Comparison of ENCODE assay signal across 11 mouse cellular contexts in genomic region chr2:9896097-9896770, GRCm38 (mm10). TPM values are rescaled to one million over a fixed set of nuclear protein-coding genes. Genes with fewer than 3 reads are reported as not detected.
A peak's percentile ranks its signal among the peaks of the same experiment; 100 is the strongest.
DNase-seq lines count a peak whose midpoint lies in the region; ATAC-seq lines count a peak whose summit lies in the region.
"Had no signal": no experiment of that assay in that cellular context is flagged by ENCODE, and none has a peak within 500 bp of the region (broad histone marks: within the 10 kb centered on the region; RNA-seq: fewer than 3 reads in every experiment).

No protein-coding gene starts in this region.

- no peak for DNase-seq in kidney, postnatal 36 days
- DNase-seq in embryonic facial prominence, embryonic 10.5 days (ENCODE audit: low spot score): peak; percentile 58
- peak; percentile 55 for DNase-seq in limb, embryonic 10.5 days (ENCODE audit: low spot score)
- DNase-seq in layer of hippocampus, postnatal 10 days (ENCODE audit: low spot score in 2 of 2): no peak
- no peak for DNase-seq in kidney, postnatal 25 days
- no peak for DNase-seq in gastrocnemius, adult 18-20 months (ENCODE audit: low spot score)
- DNase-seq: cerebellum, adult 11-12 months; gastrocnemius, postnatal 14 days had no signal

- ATAC-seq in kidney, embryonic 14.5 days (ENCODE audit: low FRiP score, low TSS enrichment): peak; percentile 26; the same call in 1 of the 2 replicates
- ATAC-seq in neural tube, embryonic 12.5 days (ENCODE audit: low FRiP score, low read depth): 0 out of 2 replicates have a peak, but pooled peaks have one; percentile 29

- peak overlapping the region; percentile 36 for H3K4me2 ChIP-seq in kidney, embryonic 14.5 days (replicated peaks; ENCODE audit: low read depth, low read length)
- peak overlapping the region; percentile 40; the same call in 1 of the 2 replicates for H3K4me2 ChIP-seq in neural tube, embryonic 12.5 days (replicated peaks)
- H3K4me2 ChIP-seq: liver, embryonic 15.5 days had no signal

- no peak overlapping the region for H3K9ac ChIP-seq in kidney, embryonic 14.5 days (ENCODE audit: low read depth, low read length)
- no peak overlapping the region for H3K9ac ChIP-seq in neural tube, embryonic 12.5 days
- H3K9ac ChIP-seq: liver, embryonic 15.5 days had no signal

- peaks cover 8% of the 10 kb centered on the region; the same call in 1 of the 2 replicates for H3K4me1 ChIP-seq in kidney, embryonic 14.5 days (ENCODE audit: control insufficient read depth, insufficient read depth, low read length)
- peaks cover 27% of the 10 kb centered on the region for H3K4me1 ChIP-seq in embryonic facial prominence, embryonic 10.5 days
- peaks cover 13% of the 10 kb centered on the region; the same call in 1 of the 2 replicates for H3K4me1 ChIP-seq in limb, embryonic 10.5 days
- H3K4me1 ChIP-seq in neural tube, embryonic 12.5 days: peaks cover 3% of the 10 kb centered on the region; the same call in 1 of the 2 replicates

- no peaks in the 10 kb centered on the region for H3K36me3 ChIP-seq in kidney, embryonic 14.5 days (ENCODE audit: control insufficient read depth, insufficient read depth, low read length)
- H3K36me3 ChIP-seq in embryonic facial prominence, embryonic 10.5 days (replicated peaks): no peaks in the 10 kb centered on the region
- no peaks in the 10 kb centered on the region for H3K36me3 ChIP-seq in limb, embryonic 10.5 days
- no peaks in the 10 kb centered on the region for H3K36me3 ChIP-seq in neural tube, embryonic 12.5 days
- H3K36me3 ChIP-seq: liver, embryonic 15.5 days had no signal

- H3K27me3 ChIP-seq in kidney, embryonic 14.5 days (ENCODE audit: control insufficient read depth, insufficient read depth, low read length): peaks cover 77% of the 10 kb centered on the region
- H3K27me3 ChIP-seq in embryonic facial prominence, embryonic 10.5 days (replicated peaks; ENCODE audit: low read depth, poor library complexity, severe bottlenecking): peaks cover 93% of the 10 kb centered on the region
- H3K27me3 ChIP-seq in limb, embryonic 10.5 days (ENCODE audit: low read depth, poor library complexity, severe bottlenecking): peaks cover 88% of the 10 kb centered on the region
- peaks cover 81% of the 10 kb centered on the region for H3K27me3 ChIP-seq in neural tube, embryonic 12.5 days (replicated peaks)

- no peaks in the 10 kb centered on the region for H3K9me3 ChIP-seq in kidney, embryonic 14.5 days (ENCODE audit: control insufficient read depth, low read length)
- H3K9me3 ChIP-seq in embryonic facial prominence, embryonic 10.5 days: no peaks in the 10 kb centered on the region
- no peaks in the 10 kb centered on the region for H3K9me3 ChIP-seq in limb, embryonic 10.5 days (replicated peaks)
- no peaks in the 10 kb centered on the region for H3K9me3 ChIP-seq in neural tube, embryonic 12.5 days
- H3K9me3 ChIP-seq: liver, embryonic 15.5 days had no signal

- H3K4me3 ChIP-seq in kidney, embryonic 14.5 days (ENCODE audit: low read length): peak overlapping the region; percentile 25; the same call in 1 of the 2 replicates
- H3K4me3 ChIP-seq in embryonic facial prominence, embryonic 10.5 days: peak overlapping the region; percentile 39
- H3K4me3 ChIP-seq in limb, embryonic 10.5 days: peak overlapping the region; percentile 27
- H3K4me3 ChIP-seq in neural tube, embryonic 12.5 days: 0 out of 2 replicates have a peak overlapping the region, but pooled peaks have one; percentile 1
- H3K4me3 ChIP-seq: liver, embryonic 15.5 days had no signal

- WGBS in kidney, embryonic 14.5 days: 2% methylated on average over 22 of the region's 22 CpGs
- WGBS in embryonic facial prominence, embryonic 10.5 days: under 1% methylated on average over 22 of the region's 22 CpGs
- WGBS in limb, embryonic 10.5 days: 1% methylated on average over 22 of the region's 22 CpGs
- WGBS in neural tube, embryonic 12.5 days: under 1% methylated on average over 22 of the region's 22 CpGs

- H3K27ac ChIP-seq in kidney, embryonic 14.5 days (ENCODE audit: low read depth, low read length): no peak overlapping the region
- H3K27ac ChIP-seq in embryonic facial prominence, embryonic 10.5 days (replicated peaks): no peak overlapping the region
- H3K27ac ChIP-seq in limb, embryonic 10.5 days: no peak overlapping the region
- no peak overlapping the region for H3K27ac ChIP-seq in neural tube, embryonic 12.5 days
- H3K27ac ChIP-seq: liver, embryonic 15.5 days had no signal

RNA-seq across cellular contexts. Expression of gene Gata3, which starts 6.4 kb away (rescaled TPM):
- polyA plus RNA-seq in kidney, embryonic 14.5 days (2014; fragmentation: Nextera tagmentation; extraction: Ambion mirVana): 59.7 and 87.4 TPM in 2 replicates
- polyA plus RNA-seq in embryonic facial prominence, embryonic 10.5 days (2016; fragmentation: Nextera tagmentation; extraction: Ambion mirVana): 24.5 and 29.1 TPM in 2 replicates
- polyA plus RNA-seq in limb, embryonic 10.5 days (2016; fragmentation: Nextera tagmentation; extraction: Ambion mirVana): 6.3 and 6.5 TPM in 2 replicates
- polyA plus RNA-seq in neural tube, embryonic 12.5 days (2016; fragmentation: Nextera tagmentation; extraction: Ambion mirVana): 11.5 and 12.1 TPM in 2 replicates
- total RNA-seq in layer of hippocampus, postnatal 10 days (2021): 1 to 10 TPM in 1 of 2 experiments, under 1 TPM in 1; 0.78 to 1.1 TPM
- under 1 TPM; 0.18 to 0.43 TPM for total RNA-seq in gastrocnemius, adult 18-20 months (2021)

RNA-seq across cellular contexts. Expression of gene 9230102O04Rik, which starts 6.9 kb away (rescaled TPM):
- polyA plus RNA-seq in kidney, embryonic 14.5 days (2014; fragmentation: Nextera tagmentation; extraction: Ambion mirVana): 5.0 and 6.4 TPM in 2 replicates
- 0.82 TPM in 1 of 2 replicates, not detected in the other for polyA plus RNA-seq in embryonic facial prominence, embryonic 10.5 days (2016; fragmentation: Nextera tagmentation; extraction: Ambion mirVana)
- polyA plus RNA-seq in limb, embryonic 10.5 days (2016; fragmentation: Nextera tagmentation; extraction: Ambion mirVana): 0.39 TPM in 1 of 2 replicates, not detected in the other
- polyA plus RNA-seq in neural tube, embryonic 12.5 days (2016; fragmentation: Nextera tagmentation; extraction: Ambion mirVana): 0.78 and 0.94 TPM in 2 replicates
- not detected for total RNA-seq in layer of hippocampus, postnatal 10 days (2021)
- total RNA-seq in gastrocnemius, adult 18-20 months (2021): not detected
- total RNA-seq: gastrocnemius, postnatal 14 days had no signal
- polyA plus RNA-seq: liver, embryonic 15.5 days had no signal

RNA-seq across cellular contexts. Expression of gene 4930412O13Rik, which starts 15.2 kb away (rescaled TPM):
- 3.7 and 4.4 TPM in 2 replicates for polyA plus RNA-seq in kidney, embryonic 14.5 days (2014; fragmentation: Nextera tagmentation; extraction: Ambion mirVana)
- 2.3 TPM in 2 replicates for polyA plus RNA-seq in embryonic facial prominence, embryonic 10.5 days (2016; fragmentation: Nextera tagmentation; extraction: Ambion mirVana)
- polyA plus RNA-seq in limb, embryonic 10.5 days (2016; fragmentation: Nextera tagmentation; extraction: Ambion mirVana): 0.46 and 0.55 TPM in 2 replicates
- 0.23 and 0.72 TPM in 2 replicates for polyA plus RNA-seq in neural tube, embryonic 12.5 days (2016; fragmentation: Nextera tagmentation; extraction: Ambion mirVana)
- not detected for total RNA-seq in layer of hippocampus, postnatal 10 days (2021)
- total RNA-seq in gastrocnemius, adult 18-20 months (2021): not detected
- total RNA-seq: gastrocnemius, postnatal 14 days had no signal

Comparison
In these comparisons a context has a peak if more than half of its experiments do, and no peak if none do; other contexts are left out.
1. DNase-seq: peak in embryonic facial prominence, embryonic 10.5 days (single experiment) and limb, embryonic 10.5 days (single experiment); none in kidney, postnatal 36 days (0 of 2), layer of hippocampus, postnatal 10 days (0 of 2), kidney, postnatal 25 days (0 of 2) and gastrocnemius, adult 18-20 months (single experiment).
2. Peak in every context shown above with its lines, with median percentiles within 50 percentile points of each other: H3K4me3 ChIP-seq.